Mouse (Mus musculus) ovary, adult 18-20 months (tissue): ENCODE data around the gene Pgd.

Experiments used
- DNase-seq: peaks from one replicate; pipeline ENCODE4 v3.0.0; 2022; ENCODE audit warnings: low spot score, mixed read lengths

Gene Pgd

DNA sequence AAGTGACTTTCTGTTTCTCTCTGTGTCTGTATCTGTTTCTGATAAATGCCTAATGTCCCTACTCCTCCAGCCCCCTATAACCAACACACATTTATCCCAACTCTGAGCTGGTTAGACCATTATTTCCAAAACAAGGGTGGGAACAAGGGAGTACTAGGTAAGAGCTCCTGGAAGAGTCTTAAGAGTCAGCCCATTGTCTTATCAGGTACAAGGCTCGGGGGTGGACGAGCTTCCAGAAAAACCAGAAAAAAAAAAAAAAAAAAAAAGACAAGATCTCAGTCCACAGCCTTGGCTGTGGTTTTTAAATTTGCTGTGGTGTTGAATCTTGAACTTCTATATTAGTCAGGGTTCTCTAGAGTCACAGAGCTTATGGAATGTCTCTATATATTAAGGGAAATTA, 1.4 kb upstream of the Pgd start:
- no peak for DNase-seq

DNA sequence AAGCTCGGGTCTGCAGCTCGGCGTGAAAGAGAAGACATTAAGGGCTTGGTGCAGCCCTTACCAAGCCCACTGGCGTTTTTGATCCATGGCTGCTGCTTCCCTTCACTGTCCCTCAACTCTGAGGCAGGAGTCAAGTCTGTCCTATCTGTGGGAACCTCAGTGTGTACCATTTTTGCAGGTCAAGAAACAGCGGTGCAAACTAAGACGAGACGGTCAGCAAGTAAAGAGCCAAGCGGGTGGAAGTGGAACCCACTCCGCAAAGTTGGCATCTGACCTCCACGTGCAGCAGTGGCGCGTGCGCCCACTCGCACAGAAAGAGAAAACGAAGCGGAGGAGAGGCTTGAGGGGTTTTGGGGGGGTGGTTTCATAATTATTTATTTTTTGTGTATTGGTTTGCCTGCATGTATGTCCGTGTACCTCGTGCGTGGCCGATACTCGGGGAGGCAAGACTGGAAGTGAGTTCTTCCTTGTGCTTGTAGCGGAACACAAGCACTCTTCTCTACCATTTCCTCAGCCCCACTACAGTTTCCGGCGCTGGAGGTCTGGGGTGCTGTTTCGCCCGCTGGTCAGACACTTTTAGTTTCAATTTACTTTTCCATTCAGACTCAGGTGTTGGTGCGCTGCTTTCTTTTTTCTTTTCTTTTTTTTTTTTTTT, 513 bp upstream of the Pgd start:
- no peak for DNase-seq

DNA sequence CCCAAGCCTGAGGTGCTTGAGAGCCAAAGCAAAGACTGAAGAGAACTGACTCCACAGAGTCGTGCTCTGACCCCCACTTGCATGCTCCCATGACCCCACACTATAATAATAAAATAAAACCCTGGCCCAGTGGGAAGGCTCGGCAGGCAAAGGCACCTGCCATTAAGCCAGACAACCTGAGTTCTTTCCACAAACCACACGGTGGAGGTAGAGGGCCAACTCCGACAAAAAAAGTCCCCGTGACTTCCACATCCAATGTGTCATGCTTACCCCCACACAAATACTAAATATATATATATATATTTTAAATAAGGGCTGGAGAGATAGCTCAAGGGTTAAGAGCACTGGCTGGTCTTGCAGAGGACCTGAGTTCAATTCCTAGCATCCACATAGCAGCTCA, 2.4 kb downstream of the Pgd start:
- no peak for DNase-seq

DNA sequence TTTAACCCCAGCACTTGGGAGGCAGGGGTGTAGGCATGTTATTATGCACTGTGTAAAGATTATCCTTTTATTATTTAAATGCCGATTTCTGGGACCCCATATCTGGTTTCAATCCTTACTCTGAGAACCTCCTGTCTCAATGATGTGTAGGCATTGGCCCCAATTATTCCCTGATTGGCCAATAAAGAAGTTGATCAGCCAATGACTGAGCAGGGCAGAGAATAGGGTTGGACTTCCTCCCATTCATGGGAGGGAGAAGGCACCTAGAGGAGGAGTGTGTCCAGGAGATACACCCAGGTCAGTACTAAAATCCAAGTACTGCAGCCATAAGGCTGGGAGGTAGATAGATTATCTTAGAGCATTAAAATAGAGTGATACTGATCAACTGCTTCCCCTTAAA, 3.4 kb downstream of the Pgd start:
- no peak for DNase-seq

DNA sequence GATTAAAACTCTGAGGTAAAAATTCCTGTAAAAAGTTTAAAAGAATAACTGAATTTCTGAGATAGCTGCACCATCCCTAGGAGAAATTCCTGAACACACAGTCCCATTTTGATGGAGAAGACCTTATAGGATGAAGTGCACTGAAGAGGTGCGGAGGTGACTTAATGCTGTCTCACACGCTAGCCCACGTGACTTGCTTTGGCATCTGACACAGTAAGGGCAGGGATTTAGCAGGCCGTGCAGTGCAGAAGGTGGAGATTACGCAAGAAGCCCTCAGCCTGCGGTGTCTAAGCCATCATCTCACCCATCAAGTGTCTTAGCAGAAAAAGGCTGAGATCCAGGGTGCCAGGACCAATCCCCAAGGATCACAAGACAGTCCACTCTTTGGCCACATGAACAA, 5.4 kb downstream of the Pgd start:
- DNase-seq: no peak

DNA sequence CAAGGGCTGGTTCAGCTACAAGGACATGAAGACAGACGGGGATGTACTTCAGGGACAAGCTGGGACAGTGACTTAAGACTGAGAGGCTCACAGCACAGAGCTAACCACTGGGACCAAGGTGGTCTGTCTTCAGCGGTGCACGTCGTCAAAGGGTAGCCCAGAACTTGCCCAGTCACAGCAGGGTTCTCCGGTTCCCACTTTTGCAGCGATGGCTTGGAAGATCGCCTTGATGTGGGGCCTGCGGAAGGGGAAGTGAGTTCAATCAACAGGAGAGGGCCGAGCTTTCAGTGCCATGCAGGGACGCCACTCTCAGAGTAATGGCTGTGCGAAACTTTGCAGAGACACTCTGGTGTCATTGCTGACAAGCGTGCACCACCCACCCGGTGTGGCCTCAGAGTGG, 6.7 kb downstream of the Pgd start:
- no peak for DNase-seq

DNA sequence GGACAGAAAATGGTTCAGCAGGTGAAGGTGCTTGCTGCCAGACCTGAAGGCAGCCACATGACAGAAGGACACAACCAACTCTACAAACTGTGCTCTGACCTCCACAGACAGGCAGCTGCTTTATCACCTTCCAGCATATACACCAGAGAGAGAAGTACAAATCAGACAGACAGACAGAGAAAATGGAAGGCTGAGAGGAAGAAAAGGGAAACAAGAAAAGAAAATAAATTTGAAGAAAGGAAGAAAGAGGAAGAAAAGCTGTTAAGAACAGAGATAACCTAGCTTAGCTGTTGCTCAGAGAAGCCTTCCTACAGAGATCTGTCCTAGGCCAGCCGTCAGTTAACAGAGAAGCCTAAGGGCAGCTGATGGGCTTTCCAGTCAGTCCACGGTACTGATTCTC, 7.4 kb downstream of the Pgd start:
- no peak for DNase-seq

DNA sequence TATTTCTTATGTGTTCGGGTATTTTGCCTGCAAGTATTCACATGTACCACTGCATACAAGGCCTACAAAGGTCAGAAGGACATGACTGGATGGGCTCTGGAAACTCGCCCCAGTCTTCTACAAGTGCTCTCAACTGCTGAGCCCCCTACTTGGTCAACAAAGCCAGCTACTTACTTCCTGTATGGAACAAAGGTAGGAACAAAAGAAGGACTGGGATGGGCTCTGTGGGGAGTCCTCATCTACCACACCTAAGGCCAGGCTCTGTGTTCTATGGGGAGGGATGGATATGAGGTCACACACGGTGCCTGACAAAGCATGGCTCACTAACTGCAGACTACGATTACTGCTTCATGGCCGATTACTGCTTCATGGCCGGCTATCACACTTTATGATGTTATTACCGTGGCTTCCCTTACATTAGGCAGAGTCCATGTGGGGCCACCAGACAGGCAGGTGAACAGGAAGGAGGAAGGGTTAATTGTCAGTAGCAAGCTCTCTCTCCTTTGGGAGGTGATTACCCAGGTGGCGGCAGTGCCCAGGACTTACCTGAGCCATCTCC, 9.1 kb downstream of the Pgd start:
- DNase-seq: no peak

DNA sequence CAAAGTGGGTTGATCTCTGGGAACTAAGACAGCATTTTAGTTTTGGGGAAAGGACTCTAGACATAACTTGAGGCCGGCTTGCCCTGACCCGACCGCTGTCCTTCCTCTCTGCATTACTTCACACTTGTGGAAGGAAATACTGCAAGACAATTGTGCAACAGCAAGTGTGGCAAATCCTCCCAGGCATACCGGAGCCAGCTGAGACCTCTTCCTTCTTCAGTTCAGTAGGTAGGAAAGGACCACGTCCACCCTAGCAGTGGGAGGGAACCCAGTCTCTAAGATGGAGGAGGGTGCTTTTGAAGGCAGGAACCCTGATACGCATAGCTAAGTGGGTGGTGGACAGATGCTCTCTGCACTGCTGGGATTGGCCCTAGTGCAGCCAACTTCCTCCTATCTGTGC, 10.9 kb downstream of the Pgd start:
- no peak for DNase-seq

DNA sequence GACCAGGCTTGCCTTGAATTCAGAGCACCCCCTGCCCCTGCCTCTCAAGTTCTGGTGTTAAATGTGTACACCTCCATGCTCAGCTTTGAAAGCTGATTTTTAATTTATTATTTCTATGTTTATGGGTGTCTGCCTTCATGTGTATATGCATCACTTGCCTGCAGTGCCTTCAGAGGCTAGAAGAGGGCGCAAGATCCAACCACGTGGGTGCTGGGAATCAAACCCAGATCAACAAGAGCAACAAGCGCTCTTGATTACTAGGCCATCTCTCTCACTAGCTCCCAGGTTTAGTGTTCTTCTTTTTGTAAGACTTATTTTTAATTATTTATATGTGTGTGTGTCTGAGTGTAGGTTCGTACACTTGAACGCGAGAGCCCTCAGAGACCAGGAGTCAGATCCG, 11.7 kb downstream of the Pgd start:
- no peak for DNase-seq

DNA sequence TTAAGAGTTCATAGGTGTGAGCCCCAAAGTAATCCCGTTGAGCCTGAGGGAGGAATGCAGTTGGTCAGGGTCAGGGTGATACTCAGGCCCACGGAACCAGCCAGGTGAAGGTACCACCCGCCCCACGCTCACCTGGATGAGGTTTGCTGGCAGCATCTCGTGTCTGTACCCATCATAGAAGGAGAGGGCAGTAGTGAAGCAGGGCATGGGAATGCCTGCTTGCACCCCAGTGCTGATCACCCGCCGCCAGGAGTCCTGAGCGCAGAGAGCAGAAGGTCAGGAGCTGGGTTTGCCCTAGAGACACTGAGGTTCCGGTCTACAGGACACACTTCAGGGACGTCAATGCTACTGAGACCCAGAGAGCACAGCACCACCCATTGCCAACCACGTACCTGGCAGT, 15.8 kb downstream of the Pgd start:
- no peak for DNase-seq

DNA sequence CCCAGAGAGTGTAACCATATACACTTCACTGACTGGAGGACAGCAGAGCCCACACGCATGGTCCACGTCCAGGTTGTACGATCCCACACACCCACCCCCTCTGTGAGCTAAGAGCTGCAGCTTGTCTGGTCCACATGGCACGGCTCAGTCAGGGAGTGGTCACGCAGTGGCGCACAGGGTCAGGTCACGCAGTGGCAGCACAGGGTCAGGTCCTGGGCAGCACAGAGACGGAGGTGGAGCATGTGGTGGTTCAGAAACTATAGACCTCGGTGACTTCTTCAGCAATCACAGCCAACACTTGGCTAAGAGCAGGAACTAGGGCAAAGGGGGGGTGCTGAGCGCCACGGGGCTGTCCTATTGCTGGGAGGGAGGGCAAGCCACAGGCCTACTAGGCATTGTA, 16.3 kb downstream of the Pgd start:
- DNase-seq: no peak

DNA sequence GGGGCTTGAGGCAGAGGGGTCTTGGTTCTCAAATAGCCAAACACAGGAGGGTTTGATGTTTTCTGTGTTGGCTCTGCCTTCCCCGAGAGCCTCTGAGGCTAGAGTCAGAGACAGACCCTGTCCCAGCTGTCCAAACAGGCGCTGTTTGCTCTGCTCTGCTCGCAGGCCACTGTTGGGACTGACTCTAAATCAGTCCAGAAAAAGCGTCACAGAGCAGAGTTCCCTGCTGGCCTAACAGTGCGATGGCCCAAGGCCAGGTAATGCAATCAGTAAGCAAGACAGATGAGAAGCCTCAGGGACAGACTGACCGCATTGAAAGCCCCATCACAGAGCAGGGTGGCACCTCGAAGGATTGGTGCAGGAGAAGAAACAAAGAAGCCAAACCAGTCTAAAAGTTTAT, 17.0 kb downstream of the Pgd start:
- DNase-seq: peak; percentile 22

DNA sequence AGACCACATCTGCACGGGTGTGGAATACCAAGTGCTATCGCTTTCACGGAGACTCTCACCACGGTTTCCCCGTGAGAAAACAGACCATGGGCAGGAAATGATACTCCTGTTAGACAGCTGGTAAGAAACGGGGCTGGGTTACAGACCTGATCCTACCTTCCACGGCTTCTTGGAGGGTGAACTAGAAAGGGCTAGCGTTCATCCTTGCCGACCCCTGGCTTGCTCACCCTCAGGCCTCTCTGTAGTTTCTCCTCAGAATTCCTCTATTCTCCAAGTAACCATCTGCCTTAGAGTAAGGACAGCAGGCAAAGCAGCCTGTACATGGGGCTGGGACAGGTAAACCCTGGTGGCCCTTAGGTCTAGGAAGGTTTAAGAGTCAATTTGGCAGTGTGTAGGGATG, 17.4 kb downstream of the Pgd start:
- DNase-seq: no peak

DNA sequence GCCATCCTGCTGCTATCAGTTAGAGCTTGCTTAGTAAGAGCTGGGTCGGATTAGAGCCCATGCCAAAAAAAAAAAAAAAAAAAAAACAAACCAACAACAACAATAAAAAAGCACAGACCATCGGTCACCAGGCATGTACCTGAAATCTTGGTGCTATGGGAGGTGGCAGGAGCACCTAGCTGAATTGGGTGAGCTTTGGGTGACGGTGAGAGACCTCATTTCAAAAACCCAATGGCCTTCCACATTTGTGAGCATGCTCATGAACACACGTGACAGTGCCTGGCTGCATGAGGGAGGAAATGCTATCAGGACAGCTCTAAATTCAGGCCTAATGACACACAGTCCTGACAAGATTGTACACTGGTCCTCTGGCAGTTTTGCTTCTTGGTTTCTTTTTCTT, 18.5 kb downstream of the Pgd start:
- no peak for DNase-seq

DNA sequence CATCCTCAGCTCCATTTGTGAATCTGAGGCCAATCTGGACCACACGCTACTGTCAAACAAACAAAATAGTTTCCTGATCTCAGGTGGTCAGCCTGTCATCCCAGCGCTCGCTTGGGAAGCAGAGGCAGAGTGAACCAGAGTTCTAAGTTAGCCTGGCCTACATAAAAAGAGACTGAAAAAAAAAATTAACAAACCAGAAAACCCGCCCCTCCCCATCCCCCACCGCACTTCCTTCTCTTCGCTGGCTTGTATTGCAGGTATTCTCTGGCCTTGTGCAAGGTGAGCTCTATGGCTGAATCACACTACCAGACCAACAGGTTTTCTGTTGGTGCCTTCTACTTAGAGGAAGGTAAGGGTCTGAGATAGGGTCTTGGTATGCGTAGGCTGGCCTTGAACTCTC, 19.0 kb downstream of the Pgd start:
- DNase-seq: no peak

DNA sequence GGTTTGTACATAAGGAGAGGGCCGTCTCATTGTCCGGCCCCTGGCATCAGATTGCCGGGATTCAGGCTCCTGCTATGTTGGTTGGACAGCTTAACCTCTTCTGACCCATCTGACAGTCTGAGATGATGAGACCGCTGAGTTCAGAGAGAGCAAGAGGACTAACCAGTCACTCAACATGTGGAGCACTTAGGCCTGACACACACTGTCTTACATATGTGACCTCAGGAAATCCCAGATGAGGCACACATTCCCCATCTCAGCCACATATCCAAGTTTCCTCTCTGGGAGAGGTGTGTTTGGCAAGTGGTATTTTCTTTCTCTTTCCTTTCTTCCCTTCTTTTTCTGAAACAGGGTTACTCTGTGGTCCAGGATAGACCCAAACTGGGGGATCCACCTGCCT, 21.4 kb downstream of the Pgd start:
- DNase-seq: no peak

DNA sequence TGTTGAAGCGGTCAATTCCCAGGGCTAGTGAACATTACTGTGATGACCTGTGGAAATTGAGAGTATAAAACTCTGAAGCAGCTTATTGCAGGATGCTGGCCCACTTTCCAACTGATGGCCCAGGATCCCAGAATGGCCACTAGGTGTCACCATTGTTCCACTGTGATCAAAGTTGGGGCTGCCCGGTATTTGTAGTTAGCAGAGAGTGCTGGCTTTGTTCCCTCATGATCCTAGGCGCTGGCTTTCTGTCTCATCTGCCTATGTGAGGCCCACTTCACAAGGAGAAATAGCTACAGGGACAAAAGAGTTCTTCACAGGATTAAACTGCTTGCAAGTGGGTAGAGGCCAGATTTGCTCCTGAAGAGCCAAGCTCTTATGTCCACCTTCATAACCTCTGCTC, 22.1 kb downstream of the Pgd start:
- peak; percentile 47 for DNase-seq

DNA sequence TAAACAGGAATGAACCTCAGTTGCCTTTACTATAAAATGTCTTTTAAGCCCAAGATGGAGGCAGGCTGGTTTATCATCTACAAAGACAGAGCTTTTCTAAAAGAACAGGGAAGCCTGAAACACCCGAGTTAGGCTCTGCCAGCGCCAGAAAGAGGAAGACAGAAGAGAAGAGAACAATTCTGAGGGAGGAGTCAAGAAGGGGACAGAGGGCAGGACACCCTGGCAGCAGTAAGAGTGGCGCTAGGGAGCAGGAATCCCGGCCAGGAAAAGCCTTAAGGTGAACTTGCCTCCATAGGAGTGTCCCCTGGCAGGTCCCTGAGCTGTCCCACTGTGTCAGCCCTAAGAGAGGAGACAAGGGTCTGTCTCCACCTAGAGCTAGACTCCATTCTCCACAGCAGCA, 23.0 kb downstream of the Pgd start:
- DNase-seq: no peak

DNA sequence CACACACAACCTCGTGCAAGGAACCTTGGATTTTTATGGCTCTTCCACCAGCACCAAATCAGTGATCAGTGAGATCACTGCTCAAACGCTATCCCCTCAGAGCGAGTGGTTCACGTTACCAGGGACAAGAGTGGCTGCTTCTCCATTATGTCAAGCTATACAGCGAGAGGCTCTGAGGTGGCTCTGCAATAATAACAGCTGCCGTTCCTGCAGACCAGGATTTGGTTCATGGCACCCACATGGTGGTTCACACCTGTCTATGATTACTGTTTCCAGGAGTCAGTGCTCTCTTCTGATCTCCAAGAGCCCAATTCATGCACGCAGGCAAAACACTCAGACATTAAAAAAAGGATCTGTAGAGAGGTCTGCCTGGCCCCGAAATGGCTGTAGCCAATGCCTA, 28.1 kb downstream of the Pgd start:
- DNase-seq: no peak

DNA sequence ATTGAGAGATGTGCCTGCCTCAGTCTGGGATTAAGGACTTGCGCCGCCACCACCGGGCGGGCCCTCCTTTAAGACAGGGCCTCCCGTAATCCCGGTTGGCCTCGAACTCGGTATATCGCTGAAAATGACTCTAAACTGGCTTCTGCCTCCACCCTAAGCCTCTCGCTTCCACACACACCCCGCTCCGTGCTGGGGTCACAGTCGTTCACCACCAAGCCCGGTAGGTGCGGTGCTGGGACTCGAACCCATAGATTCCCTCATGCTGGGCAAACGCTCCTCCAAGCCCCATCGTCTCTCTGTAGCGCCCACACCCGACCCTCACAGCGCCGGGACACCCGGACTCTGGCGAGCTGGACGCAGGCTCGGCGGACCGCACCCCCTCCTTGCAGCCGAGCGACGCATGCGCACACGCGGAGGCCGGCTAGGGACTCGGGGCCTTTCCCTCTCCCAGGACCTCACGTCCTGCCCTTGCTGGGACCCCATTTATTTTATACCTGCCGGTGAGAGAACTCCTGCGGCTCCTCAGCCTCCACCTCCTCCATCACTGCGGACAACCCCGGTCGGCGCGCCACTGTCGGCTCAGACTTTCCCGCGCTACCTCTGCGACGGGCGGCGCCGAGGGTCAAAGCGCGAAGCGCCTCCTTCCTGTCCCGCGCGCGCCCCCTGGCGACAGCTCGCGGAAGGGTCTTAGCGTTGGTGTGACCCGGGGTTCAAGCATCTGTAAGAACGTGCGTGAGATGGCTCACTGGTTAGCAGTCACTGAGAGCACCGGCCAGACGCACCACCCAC, 29.4 kb downstream of the Pgd start, which contains the start of gene Cenps:
TSS of gene Cenps (minus strand) at position 648 of the 789 bp plus-strand sequence.
- DNase-seq: peak; percentile 77

DNA sequence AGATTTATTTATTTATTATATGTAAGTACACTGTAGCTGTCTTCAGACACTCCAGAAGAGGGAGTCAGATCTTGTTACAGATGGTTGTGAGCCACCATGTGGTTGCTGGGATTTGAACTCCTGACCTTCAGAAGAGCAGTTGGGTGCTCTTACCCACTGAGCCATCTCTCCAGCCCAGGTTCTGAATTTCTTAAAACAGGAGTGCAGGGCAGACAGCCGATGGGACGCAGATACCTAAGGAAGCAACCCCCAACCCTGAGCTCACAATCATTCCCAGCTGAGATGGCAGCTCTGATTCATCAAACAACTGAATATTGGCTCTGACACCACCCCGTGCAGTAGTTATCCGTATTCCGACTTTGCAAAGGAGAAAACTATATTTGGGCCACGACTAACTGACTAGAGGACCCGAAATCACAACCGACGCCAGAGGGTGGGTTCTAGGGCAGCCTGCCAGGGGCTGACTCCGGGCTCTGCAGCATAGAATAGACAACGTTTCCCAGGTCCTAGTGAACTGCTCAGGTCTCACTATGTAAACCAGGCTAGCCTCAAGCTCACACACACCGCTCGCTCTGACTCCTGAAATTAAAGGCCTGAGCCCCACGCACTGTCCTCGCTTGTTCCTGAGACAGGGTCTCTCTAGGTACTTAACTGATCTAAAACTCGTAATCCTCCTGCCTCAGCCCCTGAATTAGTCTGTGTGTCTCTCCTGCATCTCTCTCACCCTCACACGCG, 30.3 kb downstream of the Pgd start:
- DNase-seq: no peak

DNA sequence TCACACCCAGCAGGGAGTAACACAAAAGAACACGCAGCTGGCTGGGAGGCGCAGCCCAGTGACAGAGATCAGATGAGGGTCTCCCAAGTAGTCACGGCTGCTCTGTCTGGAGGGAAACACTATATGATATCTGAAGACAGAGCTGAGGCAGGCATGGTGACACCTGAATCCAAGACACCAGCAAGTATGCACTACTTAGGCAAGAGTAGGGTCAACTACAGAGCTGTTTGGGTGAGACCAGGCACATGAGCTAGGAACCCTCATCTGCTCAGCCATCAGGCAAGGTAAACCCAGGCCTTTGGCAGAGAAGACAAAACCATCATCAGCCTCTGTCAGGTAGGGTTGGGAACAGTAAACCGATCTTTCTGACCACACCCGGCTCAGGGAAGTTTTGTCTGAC, 33.2 kb downstream of the Pgd start:
- no peak for DNase-seq
